Mouse (Mus musculus): ENCODE measurements at regions not wholly inside any gene's neighbourhood (a gene's known extent, or its start where the extent isn't known, plus 50 kb on each side); places are given as distances from the start of the nearest gene placed in this dataset.

GRCm38 (mm10) chr6:127218634-127219445 lies 66.8 kb upstream of the Ccnd2 start:
- TF ChIP-seq HCFC1 (IDR thresholded peaks at IDR 0.05; ENCODE audit: borderline replicate concordance, insufficient read depth, low read length) = no peak
- no peak for TF ChIP-seq ZC3H11A (IDR thresholded peaks at IDR 0.05; ENCODE audit: borderline replicate concordance, low read depth, low read length)
- TF ChIP-seq CHD2 (IDR thresholded peaks at IDR 0.05; ENCODE audit: low read depth, low read length) = no peak

All from ES-E14 (cell line).